Mouse (Mus musculus) liver, embryonic 12.5 days (tissue): ENCODE data around the gene Irak2. TPM values are rescaled to one million over a fixed set of nuclear protein-coding genes. Genes with fewer than 3 reads are reported as not detected.

ENCODE experiments used
- ATAC-seq: fragments of 200-750 bp; cut with Nextera tagmentation; 2 replicates; pipeline ENCODE4 v1.8.0; 2017; ENCODE audit warnings: moderate number of reproducible peaks, mild to moderate bottlenecking, moderate library complexity
- H3K27ac ChIP-seq: fragments of 300-500 bp; sonication (generic); 2 replicates; pipeline ENCODE4 v1.5.1; 2016; ENCODE audit warnings: mild to moderate bottlenecking
- H3K27me3 ChIP-seq: fragments of 300-500 bp; sonication (generic); replicated peaks from 2 replicates; pipeline ENCODE4 v1.6.1; 2016; ENCODE audit warnings: mild to moderate bottlenecking, moderate library complexity
- H3K36me3 ChIP-seq: fragments of 300-500 bp; sonication (generic); 2 replicates; pipeline ENCODE4 v1.6.1; 2016; ENCODE audit warnings: mild to moderate bottlenecking, moderate library complexity
- H3K4me1 ChIP-seq: fragments of 300-500 bp; sonication (generic); 2 replicates; pipeline ENCODE4 v1.6.1; 2016
- H3K4me2 ChIP-seq: fragments of 300-500 bp; sonication (generic); 2 replicates; pipeline ENCODE4 v1.6.1; 2016; ENCODE audit warnings: mild to moderate bottlenecking, moderate library complexity
- H3K4me3 ChIP-seq: fragments of 300-500 bp; sonication (generic); 2 replicates; pipeline ENCODE4 v1.5.1; 2016; ENCODE audit warnings: mild to moderate bottlenecking, moderate library complexity
- H3K9ac ChIP-seq: fragments of 300-500 bp; sonication (generic); 2 replicates; pipeline ENCODE4 v1.6.1; 2016; ENCODE audit warnings: mild to moderate bottlenecking, moderate library complexity
- H3K9me3 ChIP-seq: fragments of 300-500 bp; sonication (generic); replicated peaks from 2 replicates; pipeline ENCODE4 v1.6.1; 2016; ENCODE audit warnings: mild to moderate bottlenecking, moderate library complexity
- WGBS: fragments of 180-500 bp; shearing (Covaris S2); methylation state at CpG from one replicate; pipeline ENCODE4 v1.1.7; 2016; ENCODE audit not compliant: insufficient replicate concordance; 5-methylcytosine and 5-hydroxymethylcytosine counted together
- polyA plus RNA-seq: library from polyadenylated mRNA; unstranded; fragments of >200 nt; fragmentation: Nextera tagmentation; extraction: Ambion mirVana; gene quantifications from 2 replicates; pipeline ENCODE4 v1.2.1, GENCODE M21; 2016

Irak2 gene
- polyA plus RNA-seq, result 17.2 and 17.9 TPM in 2 replicates

- Histone ChIP-seq H3K9ac (peak within 1 kb of the TSS; percentile 79), H3K4me2 (peak within 1 kb of the TSS; percentile 80), H3K27ac (peak within 1 kb of the TSS; percentile 76), H3K36me3 (0 out of 2 replicates have a peak, but pooled peaks cover 1% of the 10 kb centered on the region), H3K9me3 (no peaks in the 10 kb centered on the region), H3K4me1 (peaks cover 45% of the 10 kb centered on the region), H3K27me3 (no peaks in the 10 kb centered on the region), H3K4me3 (peak within 1 kb of the TSS; percentile 63)
- WGBS, result 5% methylated on average over 37 of the region's 37 CpGs
- peak; percentile 94 for ATAC-seq
Measured at GRCm38 (mm10) chr6:113638302-113639040, at the start of gene Irak2. Irak2 (plus strand) TSS chr6:113638467.

GRCm38 (mm10) chr6:113592637-113593036 lies 45.6 kb upstream of the Irak2 start:
- no peak for ATAC-seq
- Histone ChIP-seq H3K4me1 (no peaks in the 10 kb centered on the region), H3K4me3 (no peak overlapping the region), H3K9me3 (no peaks in the 10 kb centered on the region), H3K9ac (no peak overlapping the region), H3K4me2 (no peak overlapping the region), H3K27ac (no peak overlapping the region), H3K36me3 (peaks cover 46% of the 10 kb centered on the region), H3K27me3 (no peaks in the 10 kb centered on the region)
- 83% methylated on average over 2 of the region's 2 CpGs for WGBS

DNA sequence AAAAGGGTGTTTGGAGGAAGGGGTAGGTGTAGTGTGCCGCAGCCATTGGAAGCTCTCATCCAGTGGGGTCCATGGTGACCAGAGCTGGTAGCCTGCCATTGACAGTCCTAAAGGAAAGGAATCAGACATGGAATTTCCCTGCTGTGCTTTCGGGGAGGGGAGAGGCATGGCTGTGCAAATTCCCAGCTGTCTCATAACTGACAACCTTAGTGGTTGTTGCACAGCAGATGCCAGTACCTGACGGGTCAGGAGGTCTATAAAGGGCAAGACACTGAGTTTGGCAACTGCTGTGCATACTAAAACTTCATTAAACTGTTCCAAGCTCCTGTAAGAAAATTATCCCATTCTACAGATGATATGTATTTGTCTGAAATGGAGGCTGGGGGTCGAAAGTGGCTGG lies 40.3 kb upstream of the Irak2 start:
- no peaks in the 10 kb centered on the region for H3K27me3 ChIP-seq
- no peak overlapping the region for H3K9ac ChIP-seq
- H3K36me3 ChIP-seq, result peaks cover 26% of the 10 kb centered on the region
- H3K27ac ChIP-seq, result no peak overlapping the region
- H3K9me3 ChIP-seq, result no peaks in the 10 kb centered on the region
- no peak overlapping the region for H3K4me3 ChIP-seq
- no peak for ATAC-seq
- H3K4me1 ChIP-seq, result peaks cover 5% of the 10 kb centered on the region
- no peak overlapping the region for H3K4me2 ChIP-seq
- WGBS, result 83% methylated on average over 4 of the region's 4 CpGs

DNA sequence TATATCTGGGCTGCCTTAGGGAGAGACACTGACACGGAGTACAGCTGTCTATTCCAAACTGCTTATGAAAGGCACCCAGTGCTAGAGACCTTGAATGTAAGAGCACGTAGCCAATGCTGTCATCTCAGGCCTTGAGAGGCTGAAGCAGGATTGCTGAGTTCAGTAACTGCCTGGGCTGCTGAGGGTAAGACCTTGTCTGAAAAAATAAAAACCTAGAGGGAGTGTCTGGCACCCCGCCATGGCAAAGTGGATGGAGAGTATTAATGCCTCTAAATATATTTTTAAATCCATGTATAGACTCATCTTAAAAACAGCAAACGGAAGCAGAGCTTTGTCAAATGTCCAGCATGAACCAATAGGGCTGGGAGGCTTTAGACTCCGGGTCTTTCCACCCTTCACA lies 38.4 kb upstream of the Irak2 start:
- no peak overlapping the region for H3K4me3 ChIP-seq
- no peak for ATAC-seq
- no peak overlapping the region for H3K4me2 ChIP-seq
- H3K27ac ChIP-seq, result no peak overlapping the region
- no peak overlapping the region for H3K9ac ChIP-seq
- H3K27me3 ChIP-seq, result no peaks in the 10 kb centered on the region
- 78% methylated on average over 5 of the region's 5 CpGs for WGBS
- H3K4me1 ChIP-seq, result peaks cover 15% of the 10 kb centered on the region
- peaks cover 25% of the 10 kb centered on the region for H3K36me3 ChIP-seq
- no peaks in the 10 kb centered on the region for H3K9me3 ChIP-seq

GRCm38 (mm10) chr6:113600543-113601139 lies 37.6 kb upstream of the Irak2 start, which contains the start of gene Fancd2os:
Fancd2os (minus strand) TSS chr6:113600715.
- WGBS, result 63% methylated on average over 23 of the region's 23 CpGs
- Histone ChIP-seq H3K27me3 (no peaks in the 10 kb centered on the region), H3K9me3 (no peaks in the 10 kb centered on the region), H3K4me1 (peaks cover 20% of the 10 kb centered on the region), H3K27ac (no peak within 1 kb of the TSS), H3K36me3 (peaks cover 21% of the 10 kb centered on the region), H3K9ac (no peak within 1 kb of the TSS), H3K4me3 (no peak within 1 kb of the TSS), H3K4me2 (no peak within 1 kb of the TSS)
- no peak for ATAC-seq

DNA sequence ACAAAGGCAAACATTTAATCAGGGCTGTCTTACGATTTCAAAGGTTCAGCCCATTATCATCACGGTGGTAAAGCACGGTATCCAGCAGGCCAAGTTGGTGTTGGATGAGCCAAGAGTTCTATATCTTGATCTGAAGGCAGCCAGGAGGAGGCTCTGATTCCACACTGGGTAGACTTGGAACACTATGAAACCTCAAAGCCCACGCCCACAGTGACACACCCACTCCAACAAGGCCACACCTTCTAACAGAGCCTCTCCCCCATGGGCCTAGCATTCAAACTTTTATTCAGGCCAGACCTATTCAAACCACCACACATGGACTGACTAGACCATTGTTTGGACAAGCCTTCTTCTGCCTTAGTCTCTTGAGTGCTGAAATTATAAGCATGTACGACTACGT lies 35.4 kb upstream of the Irak2 start:
- ATAC-seq, result no peak
- Histone ChIP-seq H3K4me1 (peaks cover 37% of the 10 kb centered on the region), H3K27me3 (no peaks in the 10 kb centered on the region), H3K4me3 (no peak overlapping the region), H3K36me3 (peaks cover 21% of the 10 kb centered on the region), H3K9ac (no peak overlapping the region), H3K27ac (no peak overlapping the region), H3K9me3 (no peaks in the 10 kb centered on the region), H3K4me2 (no peak overlapping the region)
- WGBS, result 77% methylated on average over 6 of the region's 6 CpGs

DNA sequence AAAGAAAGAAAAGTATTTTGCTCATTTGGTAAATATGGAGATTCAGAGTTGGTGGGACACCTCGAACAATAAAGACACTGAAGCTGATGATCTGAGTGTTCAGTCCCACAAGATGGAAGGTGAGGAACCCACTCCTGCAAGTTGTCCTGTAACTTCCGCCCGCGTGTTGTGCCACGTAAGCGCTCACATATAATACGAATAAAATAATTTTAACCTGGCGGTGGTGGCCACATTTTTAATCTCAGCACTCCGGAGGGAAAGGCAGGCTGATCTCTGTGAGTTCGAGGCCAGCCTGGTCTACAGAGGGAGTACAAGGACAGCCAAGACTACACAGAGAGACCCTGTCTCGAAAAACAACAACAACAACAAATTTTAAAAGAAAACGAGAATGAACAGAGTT lies 34.3 kb upstream of the Irak2 start:
- peak overlapping the region; percentile 92 for H3K4me3 ChIP-seq
- peaks cover 41% of the 10 kb centered on the region for H3K4me1 ChIP-seq
- peak overlapping the region; percentile 87 for H3K9ac ChIP-seq
- H3K27ac ChIP-seq, result peak overlapping the region; percentile 77; the same call in 1 of the 2 replicates
- H3K4me2 ChIP-seq, result peak overlapping the region; percentile 85
- H3K9me3 ChIP-seq, result no peaks in the 10 kb centered on the region
- WGBS, result 42% methylated on average over 12 of the region's 12 CpGs
- ATAC-seq, result peak; percentile 16
- H3K27me3 ChIP-seq, result no peaks in the 10 kb centered on the region
- peaks cover 25% of the 10 kb centered on the region for H3K36me3 ChIP-seq

DNA sequence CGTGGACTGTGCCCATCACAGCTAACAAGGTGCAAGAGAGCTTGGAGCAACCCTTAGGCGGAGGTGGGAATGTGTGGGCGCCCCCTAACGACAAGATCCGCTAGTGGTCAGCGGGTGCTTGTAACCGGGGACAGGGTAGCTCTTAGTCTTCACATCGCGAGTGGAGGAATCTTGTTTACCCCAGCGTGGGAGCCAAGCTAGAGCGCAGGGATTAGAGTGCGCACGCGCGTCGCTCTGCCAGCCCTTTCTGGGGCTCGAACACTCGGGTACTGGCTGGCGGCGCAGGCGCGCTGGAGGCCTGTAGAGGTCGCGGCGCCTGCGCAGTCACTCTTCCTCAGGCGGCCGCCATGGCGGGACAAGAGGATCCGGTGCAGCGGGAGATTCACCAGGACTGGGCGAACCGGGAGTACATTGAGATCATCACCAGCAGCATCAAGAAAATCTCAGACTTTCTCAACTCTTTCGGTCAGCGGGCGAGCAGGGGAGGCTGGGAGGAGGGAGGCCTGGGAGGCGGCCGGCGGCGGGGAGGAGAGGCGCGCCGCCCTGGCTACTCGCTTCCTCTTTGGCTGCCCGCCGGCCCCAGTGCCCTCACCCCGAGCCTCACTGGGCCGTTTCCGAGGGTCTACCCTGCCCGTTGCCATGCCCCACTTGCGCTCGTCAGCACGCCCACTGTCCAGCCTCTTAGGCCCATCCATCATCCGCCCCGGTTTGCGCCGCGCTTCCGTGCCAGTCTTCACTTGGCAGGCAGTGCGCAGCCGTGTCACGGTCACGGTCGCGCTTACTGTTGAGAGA lies 33.6 kb upstream of the Irak2 start, which contains the start of gene Brk1:
Brk1 (plus strand) TSS at position 341 of the 792 bp plus-strand sequence.
- no peaks in the 10 kb centered on the region for H3K27me3 ChIP-seq
- peak within 1 kb of the TSS; percentile 85 for H3K4me2 ChIP-seq
- no peaks in the 10 kb centered on the region for H3K9me3 ChIP-seq
- peak within 1 kb of the TSS; percentile 87 for H3K9ac ChIP-seq
- peak; percentile 92 for ATAC-seq
- peak within 1 kb of the TSS; percentile 92 for H3K4me3 ChIP-seq
- peaks cover 41% of the 10 kb centered on the region for H3K4me1 ChIP-seq
- 2% methylated on average over 63 of the region's 65 CpGs for WGBS
- H3K36me3 ChIP-seq, result peaks cover 31% of the 10 kb centered on the region
- peak within 1 kb of the TSS; percentile 77 for H3K27ac ChIP-seq

- peak; percentile 25 for ATAC-seq
- 3% methylated on average over 10 of the region's 10 CpGs for WGBS
- Histone ChIP-seq H3K4me3 (peak overlapping the region; percentile 92), H3K36me3 (peaks cover 35% of the 10 kb centered on the region), H3K9me3 (no peaks in the 10 kb centered on the region), H3K27ac (peak overlapping the region; percentile 77), H3K4me1 (peaks cover 41% of the 10 kb centered on the region), H3K4me2 (peak overlapping the region; percentile 85), H3K27me3 (no peaks in the 10 kb centered on the region), H3K9ac (peak overlapping the region; percentile 87)
Measured at GRCm38 (mm10) chr6:113605224-113605545, 33.1 kb upstream of the Irak2 start.

GRCm38 (mm10) chr6:113608871-113609270 lies 29.4 kb upstream of the Irak2 start:
- ATAC-seq, result no peak
- H3K27me3 ChIP-seq, result no peaks in the 10 kb centered on the region
- H3K4me3 ChIP-seq, result no peak overlapping the region
- WGBS, result 79% methylated on average over 6 of the region's 6 CpGs
- no peak overlapping the region for H3K9ac ChIP-seq
- H3K27ac ChIP-seq, result no peak overlapping the region
- H3K4me1 ChIP-seq, result peaks cover 35% of the 10 kb centered on the region
- no peaks in the 10 kb centered on the region for H3K9me3 ChIP-seq
- H3K36me3 ChIP-seq, result peaks cover 65% of the 10 kb centered on the region
- H3K4me2 ChIP-seq, result no peak overlapping the region

DNA sequence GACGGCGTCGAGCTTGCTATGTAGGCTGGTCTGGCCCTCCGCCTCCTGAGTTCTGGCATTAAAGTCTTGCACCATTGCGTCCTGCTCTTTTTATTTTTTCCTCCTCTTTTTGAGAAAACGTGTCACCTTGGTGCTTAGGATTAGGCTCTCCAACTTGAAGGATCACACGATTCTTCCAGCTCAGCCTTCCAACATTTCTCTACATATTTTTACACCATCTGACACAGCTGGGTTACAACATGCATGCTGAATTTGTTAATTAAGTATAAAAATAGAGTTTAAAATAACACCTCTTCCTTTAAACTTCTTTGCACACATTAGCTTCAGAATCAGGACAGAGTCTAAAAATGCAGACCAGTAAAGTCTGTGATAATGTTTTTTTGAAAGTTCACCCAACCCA lies 29.0 kb upstream of the Irak2 start:
- Histone ChIP-seq H3K4me2 (no peak overlapping the region), H3K27ac (no peak overlapping the region), H3K9ac (no peak overlapping the region), H3K36me3 (peaks cover 69% of the 10 kb centered on the region), H3K4me3 (no peak overlapping the region), H3K9me3 (no peaks in the 10 kb centered on the region), H3K27me3 (no peaks in the 10 kb centered on the region), H3K4me1 (peaks cover 31% of the 10 kb centered on the region)
- ATAC-seq, result no peak
- WGBS, result 89% methylated on average over 7 of the region's 7 CpGs
